Mouse (Mus musculus) sigmoid colon, adult 10 weeks (tissue): Measurements from ENCODE around the gene Borcs6. TPM values are rescaled to one million over a fixed set of nuclear protein-coding genes. Genes with fewer than 3 reads are reported as not detected.

Experiments used
- polyA plus RNA-seq: library from polyadenylated mRNA; stranded (reverse); fragments of 350-450 nt; fragmentation: Illumina TruSeq; extraction: RNeasy Lipid Tissue Mini Kit (QIAGEN cat#74804); gene quantifications from one replicate; pipeline ENCODE4 v1.2.3, GENCODE M21; 2014; ENCODE audit warnings: low read depth, low replicate concordance

Borcs6 gene
- polyA plus RNA-seq, result 3.4 TPM

DNA sequence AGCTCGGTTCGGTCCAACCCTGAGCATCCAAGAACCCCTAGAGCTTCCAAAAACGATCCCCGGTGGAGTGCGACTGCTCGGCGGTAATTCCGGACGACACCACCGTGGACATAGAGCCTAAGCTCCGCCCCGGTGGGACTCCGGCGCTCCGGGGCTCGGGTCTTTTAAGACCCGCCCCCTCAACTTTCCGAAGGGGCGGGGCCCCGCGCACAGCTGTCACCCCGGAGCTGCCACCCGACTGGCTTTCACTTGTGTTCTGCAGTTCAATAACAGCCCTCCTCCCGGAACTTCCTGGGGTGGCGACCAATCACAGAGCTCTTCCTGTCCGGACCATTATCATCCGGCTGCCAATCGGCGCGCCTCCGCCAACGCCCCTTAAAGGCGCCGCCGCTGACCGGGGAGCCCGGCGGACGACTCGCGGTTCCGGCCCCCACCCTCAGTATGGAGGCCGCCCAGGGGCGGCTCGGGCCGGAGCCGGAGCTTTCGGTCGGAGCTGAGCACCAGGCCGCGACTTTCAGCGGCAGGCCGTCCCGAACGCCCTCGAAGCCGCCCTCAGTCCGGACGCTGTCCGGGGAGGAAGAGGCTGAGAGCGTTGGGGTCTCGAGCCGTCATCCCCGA is at the start of gene Borcs6:
Gene Borcs6 (plus strand): TSS at position 361 of the 618 bp plus-strand sequence.

DNA sequence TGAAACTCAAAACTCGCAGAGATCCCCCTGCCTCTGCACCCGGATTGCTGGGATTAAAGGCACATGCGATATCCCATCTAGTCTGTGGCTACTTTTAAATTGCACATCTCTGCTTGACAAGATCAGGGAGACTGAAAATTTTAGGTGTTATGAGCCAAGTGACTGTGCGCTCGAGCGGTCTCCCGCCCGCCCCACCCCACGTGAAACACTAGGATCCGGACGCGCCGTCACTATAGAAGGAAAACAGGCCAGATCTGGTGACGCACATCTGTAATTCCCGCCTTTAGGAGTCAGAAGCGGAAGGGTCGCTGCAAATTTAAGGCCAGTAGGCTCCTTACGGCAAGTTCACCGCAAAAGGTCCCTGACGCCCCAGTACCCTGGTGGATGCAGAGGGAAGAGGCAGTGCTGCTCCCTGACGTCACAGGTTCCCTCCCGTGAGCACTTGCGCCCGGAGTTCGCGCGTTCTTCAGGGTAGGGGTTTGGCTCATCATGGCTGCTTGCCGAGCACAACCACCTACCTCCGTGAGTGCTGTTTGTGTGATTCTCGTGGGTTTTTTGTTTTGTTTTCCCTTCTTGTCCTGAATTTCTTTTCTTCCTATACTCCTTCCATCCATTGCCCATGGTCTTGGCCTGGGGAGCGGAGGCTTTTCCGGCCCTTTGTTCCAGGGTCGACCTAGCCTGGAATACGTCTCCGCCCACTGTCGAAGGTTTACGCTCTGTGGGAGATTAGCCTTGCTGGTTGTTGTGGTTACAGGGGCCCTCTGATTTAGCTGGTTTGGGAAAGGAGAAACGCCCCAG is 43.7 kb upstream of the Borcs6 start, which contains the start of gene Ctc1:
Gene Ctc1 (plus strand): TSS at position 268 of the 798 bp plus-strand sequence.

GRCm38 (mm10) chr11:69045531-69046394 is 13.8 kb upstream of the Borcs6 start, which contains the start of gene Aurkb:
Gene Aurkb (plus strand): TSS chr11:69045647.

DNA sequence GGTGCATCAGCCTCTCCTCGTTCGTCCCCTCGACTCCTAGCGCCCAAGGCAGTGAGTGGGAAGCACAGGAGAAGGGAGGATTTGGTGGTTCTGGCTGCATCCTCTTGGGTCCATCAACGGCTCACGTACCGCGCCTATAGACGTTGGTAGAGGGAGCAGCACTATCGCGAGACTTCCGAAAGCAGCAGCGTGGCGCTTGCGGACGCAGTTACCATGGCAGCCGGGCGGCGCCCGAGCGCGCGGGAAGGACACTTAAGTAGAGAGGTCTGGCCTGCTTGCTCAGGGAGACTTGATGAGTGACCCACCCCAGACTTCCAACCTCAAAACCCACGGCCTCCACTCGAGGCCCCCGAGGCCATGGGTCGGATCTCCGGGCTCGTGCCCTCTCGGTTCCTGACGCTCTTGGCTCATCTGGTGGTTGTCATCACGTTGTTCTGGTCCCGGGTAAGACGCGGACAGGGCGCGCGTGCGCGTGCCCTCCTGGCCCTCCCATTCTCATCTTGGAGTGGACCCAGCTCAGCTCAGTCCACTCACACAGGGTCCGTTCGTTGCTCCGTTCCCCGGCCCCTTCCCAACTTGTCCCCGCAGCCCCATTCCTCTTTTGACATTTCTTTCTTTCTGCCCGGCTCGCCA is 11.2 kb downstream of the Borcs6 start, which contains the start of gene Tmem107:
Gene Tmem107 (plus strand): TSS at position 217 of the 633 bp plus-strand sequence.

DNA sequence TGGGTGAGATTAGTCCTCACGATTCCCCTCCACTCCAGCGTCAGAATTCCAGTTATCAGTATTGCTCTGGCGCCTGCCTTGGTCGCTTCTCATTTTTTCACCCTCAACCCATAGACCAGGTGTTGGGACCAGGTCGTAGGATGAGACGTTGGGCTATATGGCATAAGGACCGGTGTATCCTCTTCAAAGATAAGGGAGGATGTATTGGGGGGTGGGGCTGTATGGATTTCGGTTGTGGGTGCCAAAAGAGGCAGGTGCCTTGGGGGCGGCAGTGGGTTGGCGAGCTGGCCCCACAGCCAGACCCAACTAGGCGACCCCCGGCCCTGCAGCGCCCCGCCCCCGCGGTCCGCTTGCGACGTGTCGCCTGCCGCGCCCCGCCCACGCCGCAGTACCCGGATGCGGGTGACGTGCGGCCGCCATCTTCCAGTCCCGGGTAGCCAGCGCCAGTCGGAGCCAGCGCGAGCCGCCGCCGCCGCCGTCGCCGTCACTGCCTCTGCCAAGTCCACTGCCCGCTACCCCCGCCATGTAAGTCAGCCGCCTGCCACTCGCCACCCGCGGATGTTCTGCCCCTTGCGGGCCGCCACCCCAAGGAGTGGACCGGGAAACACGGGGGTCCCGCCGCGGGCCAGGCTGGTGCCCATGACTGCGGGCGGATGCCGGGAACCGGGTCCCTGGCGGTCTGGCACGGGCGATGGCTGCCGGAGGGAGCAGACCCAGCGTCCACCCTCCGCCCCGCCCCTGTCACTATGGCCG is 28.8 kb downstream of the Borcs6 start, which contains the start of gene Vamp2:
Gene Vamp2 (plus strand): TSS at position 388 of the 753 bp plus-strand sequence.

GRCm38 (mm10) chr11:69094697-69095429 is 35.3 kb downstream of the Borcs6 start, which contains the start of gene Per1:
Gene Per1 (plus strand): TSS chr11:69095217.

Other genes starting within 250 kb of the Borcs6 start
- 192 TPM for gene Ndel1, start 187.9 kb upstream of the Borcs6 start, polyA plus RNA-seq
- not detected for gene Rnf222, start 171.2 kb upstream of the Borcs6 start, polyA plus RNA-seq
- gene Rpl26, start 158.1 kb upstream of the Borcs6 start, polyA plus RNA-seq, result 169 TPM
- not detected for gene Odf4, start 132.6 kb upstream of the Borcs6 start, polyA plus RNA-seq
- 1.7 TPM for gene Arhgef15, start 102.2 kb upstream of the Borcs6 start, polyA plus RNA-seq
- gene Slc25a35, start 91.6 kb upstream of the Borcs6 start, polyA plus RNA-seq, result 53.1 TPM
- gene Rangrf, start 84.5 kb upstream of the Borcs6 start, polyA plus RNA-seq, result 7.5 TPM
- gene Pfas, start 51.3 kb upstream of the Borcs6 start, polyA plus RNA-seq, result 8.8 TPM
- gene Ctc1, start 43.8 kb upstream of the Borcs6 start, polyA plus RNA-seq, result 3.0 TPM
- 3.5 TPM for gene Aurkb, start 14.1 kb upstream of the Borcs6 start, polyA plus RNA-seq
- 1.9 TPM for gene Tmem107, start 11.1 kb downstream of the Borcs6 start, polyA plus RNA-seq
- 109 TPM for gene Vamp2, start 28.8 kb downstream of the Borcs6 start, polyA plus RNA-seq
- 0.32 TPM for gene Per1, start 35.5 kb downstream of the Borcs6 start, polyA plus RNA-seq
- not detected for gene Hes7, start 60.7 kb downstream of the Borcs6 start, polyA plus RNA-seq
- gene 9130213A22Rik, start 62.9 kb downstream of the Borcs6 start, polyA plus RNA-seq, result not detected
- gene Aloxe3, start 66.2 kb downstream of the Borcs6 start, polyA plus RNA-seq, result 0.22 TPM
- gene Alox12b, start 97.3 kb downstream of the Borcs6 start, polyA plus RNA-seq, result not detected
- gene Alox8, start 138.1 kb downstream of the Borcs6 start, polyA plus RNA-seq, result not detected
- not detected for gene Gucy2e, start 177.3 kb downstream of the Borcs6 start, polyA plus RNA-seq